Mouse (Mus musculus) mesoderm, embryonic 11.5 days (tissue): Measurements from ENCODE around the gene Dnajc27.
A peak's percentile ranks its signal among the peaks of the same experiment; 100 is the strongest.

Experiments
- DNase-seq: peaks from one replicate; pipeline ENCODE4 v3.0.0-alpha.2; 2012; ENCODE audit warnings: low read depth, low spot score

The Dnajc27 gene

GRCm38 (mm10) chr12:4080311-4080710, 2.1 kb upstream of the Dnajc27 start:
- DNase-seq, result peak; percentile 83

GRCm38 (mm10) chr12:4083441-4083840, 1.1 kb downstream of the Dnajc27 start:
- no peak for DNase-seq

DNA sequence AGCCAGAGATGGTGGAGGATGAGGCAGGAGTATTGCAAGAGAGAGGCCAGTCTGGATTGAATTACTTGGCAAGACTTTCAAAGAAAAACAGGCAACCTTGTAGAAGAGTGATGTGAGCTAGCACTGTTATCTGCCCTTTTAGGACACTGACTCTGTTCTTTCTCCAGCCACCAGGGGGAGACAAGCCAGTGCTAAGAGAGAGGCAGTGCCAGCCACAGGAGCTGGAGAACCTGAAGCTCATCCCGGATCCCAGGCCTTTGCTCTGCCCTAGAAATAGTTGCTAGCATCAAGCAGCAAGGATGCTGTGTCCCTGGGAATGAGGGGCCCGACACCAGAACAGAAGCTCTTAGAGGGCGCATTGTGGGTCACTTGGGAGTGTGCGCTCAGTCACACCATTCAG, 25.0 kb downstream of the Dnajc27 start:
- peak; percentile 63 for DNase-seq

GRCm38 (mm10) chr12:4116132-4116531, 33.7 kb downstream of the Dnajc27 start:
- no peak for DNase-seq

GRCm38 (mm10) chr12:4117136-4117535, 34.8 kb downstream of the Dnajc27 start:
- no peak for DNase-seq

DNA sequence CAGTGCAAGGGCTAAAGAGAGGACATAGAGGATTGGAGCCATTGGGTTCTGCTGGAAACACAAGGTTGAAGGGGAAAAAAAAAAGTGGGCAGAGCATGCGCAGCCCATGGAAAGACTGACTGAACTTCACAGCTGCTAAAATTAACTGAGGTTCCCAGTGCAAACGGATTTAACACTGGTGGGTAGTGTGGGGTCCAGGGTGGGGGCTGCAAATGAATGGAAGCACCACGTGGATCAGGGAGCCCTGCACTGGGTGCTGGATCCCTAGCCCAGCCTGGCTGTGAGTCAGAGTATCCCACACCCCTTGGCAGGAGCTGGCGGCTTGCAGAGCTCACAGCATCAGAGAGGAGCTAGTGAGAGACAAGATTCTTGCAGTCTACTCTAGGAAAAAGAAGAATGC, 35.2 kb downstream of the Dnajc27 start:
- no peak for DNase-seq

GRCm38 (mm10) chr12:4127346-4127745, 45.0 kb downstream of the Dnajc27 start:
- DNase-seq, result no peak

- peak; percentile 55 for DNase-seq
Measured at GRCm38 (mm10) chr12:4132941-4133846, 50.8 kb downstream of the Dnajc27 start, which contains the start of gene Adcy3. TSS of gene Adcy3 (plus strand) at chr12:4133103.

DNA sequence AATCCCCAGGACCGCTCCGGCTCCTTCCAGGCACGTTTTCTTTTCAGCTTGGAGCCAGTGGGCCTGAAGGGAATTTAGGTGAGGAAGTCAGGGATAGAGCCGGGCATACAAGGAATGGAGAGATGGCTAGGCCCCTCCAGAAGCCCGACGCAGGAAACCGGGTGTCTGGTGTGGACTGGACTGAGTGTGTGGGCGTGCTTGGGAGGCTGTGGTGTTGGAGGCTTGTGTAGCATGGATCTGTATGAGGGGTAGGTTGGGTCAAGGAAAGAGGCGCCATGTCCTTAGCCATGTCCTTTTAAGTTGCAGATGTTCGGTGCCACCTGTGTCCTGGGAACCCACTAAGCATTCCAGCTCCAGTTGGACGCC, 51.4 kb downstream of the Dnajc27 start:
- peak; percentile 11 for DNase-seq

DNA sequence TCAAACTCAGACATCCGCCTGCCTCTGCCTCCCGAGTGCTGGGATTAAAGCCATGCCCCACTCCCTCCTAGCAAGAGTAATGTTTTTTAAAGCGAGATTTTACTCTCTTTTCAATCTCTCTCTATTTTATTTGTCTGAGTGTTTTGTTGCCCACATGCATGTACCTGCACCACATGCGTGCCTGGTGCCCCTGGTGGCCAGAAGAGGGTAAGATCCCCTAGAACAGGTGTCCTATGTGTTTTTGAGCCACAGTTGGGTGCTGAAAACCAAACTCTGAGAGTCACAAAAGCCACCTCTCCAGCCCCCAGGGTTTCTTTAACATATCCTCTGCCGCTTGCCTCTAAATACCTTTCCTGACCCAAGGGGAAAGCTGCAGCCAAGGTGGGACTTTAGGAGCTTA, 60.8 kb downstream of the Dnajc27 start:
- DNase-seq, result no peak

DNA sequence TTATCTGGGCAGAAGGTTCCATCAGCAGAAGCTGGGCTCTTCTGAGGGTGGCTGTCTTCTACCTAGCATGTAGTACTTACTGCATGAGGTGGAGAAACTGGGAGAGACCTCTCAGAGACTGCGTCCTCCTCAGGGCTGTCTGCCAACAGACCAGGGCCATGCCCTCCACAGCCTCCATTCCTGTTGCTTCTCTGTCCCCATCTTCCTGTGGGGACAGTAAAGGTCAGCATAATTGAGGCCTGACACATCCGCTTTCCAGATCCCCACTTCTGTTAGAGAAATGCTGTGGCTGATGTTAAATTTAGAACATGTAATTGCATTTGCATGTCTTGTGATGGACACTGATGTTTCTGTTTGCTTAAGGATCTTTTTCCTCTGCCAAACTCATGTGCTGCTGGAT, 68.6 kb downstream of the Dnajc27 start:
- no peak for DNase-seq

GRCm38 (mm10) chr12:4151969-4152368, 69.6 kb downstream of the Dnajc27 start:
- no peak for DNase-seq

- DNase-seq, result no peak
Measured at GRCm38 (mm10) chr12:4157466-4157865, 75.1 kb downstream of the Dnajc27 start.

DNA sequence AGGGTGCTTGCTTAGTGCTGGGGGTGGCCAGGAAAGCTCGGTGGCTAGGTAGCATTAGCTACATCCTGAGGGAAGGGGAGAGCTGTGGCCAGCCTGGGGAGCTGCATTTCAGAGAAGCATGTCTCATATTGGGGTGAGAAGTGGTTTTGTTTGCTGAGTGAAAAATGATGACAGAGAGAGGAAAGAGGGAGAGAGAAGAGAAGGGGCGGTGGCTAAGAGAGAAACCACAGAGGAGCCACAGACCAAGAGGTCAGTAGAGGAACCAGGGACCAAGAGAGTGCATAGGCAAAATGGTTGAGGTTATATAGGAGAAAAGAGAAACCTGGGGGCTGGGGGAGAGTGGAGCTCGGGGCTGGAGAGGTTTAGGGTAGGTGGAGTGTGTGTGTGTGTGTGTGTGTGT, 75.8 kb downstream of the Dnajc27 start:
- DNase-seq, result no peak

DNA sequence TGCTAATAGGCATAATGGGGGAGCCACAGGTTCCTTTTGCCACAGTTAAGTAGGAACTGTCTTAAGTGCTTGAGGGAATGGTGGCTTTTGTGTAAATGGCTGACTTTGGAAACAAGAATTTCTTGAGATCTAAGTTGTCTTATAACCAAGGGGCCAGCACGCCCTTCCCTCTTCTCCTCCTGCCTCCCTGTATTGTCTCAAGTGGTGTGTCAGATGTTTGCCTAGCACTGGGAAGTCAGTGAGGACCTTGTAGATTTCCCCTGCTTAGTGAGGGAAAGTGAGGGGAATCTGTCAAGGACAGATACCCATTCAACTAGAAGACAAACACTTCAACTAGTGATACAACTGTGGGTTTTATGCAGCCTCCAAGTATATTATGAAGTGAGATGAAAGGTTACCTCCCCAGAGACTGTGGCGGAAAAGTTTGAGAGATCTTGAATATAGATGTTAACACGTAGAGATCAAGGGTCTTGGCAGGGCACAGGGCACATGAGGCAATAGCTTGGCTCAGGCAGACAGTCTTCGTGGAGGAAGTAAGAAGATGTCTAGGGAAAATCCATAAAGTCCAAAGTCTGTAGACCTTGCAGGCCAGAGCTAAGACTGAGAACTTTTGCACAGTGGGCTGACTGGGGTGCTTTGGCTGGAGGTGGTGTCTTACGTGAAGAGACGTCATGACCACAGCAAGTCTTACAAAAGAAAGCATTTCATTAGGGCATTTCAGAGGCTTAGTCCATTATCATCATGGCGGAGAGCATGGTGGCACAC, 76.7 kb downstream of the Dnajc27 start:
- DNase-seq, result no peak
